Mouse (Mus musculus): ENCODE measurements around the gene Rexo5. TPM values are rescaled to one million over a fixed set of nuclear protein-coding genes. Genes with fewer than 3 reads are reported as not detected.

Rexo5 gene
- polyA plus RNA-seq, 1 experiment from 2014 or later = 10.8 TPM

DNA sequence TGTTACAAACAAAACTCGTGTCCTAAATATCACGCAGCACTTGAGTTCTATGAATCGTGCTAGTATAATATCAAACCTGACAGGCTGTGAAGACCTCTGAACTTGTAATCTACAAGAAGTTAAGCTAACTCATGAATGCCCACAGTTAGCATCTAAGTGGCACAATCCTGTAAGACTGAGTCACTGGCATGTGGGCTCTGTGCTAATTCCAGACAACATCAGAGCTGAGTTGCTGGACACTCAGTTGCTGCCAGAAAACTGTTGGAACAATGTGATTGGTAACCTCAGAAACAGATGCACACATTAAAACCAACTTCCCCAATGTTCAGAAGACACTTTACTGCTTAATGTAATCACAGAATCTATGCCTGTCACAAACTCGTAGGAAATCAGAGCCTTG lies 94.1 kb downstream of the Rexo5 start:
- Histone ChIP-seq H3K4me2 (no peak overlapping the region), H3K4me3 (replicated peaks) (no peak overlapping the region), H3K9me3 (replicated peaks) (no peaks in the 10 kb centered on the region), H3K27me3 (no peaks in the 10 kb centered on the region), H3K9ac (no peak overlapping the region), H3K4me1 (replicated peaks) (0 out of 2 replicates have a peak, but pooled peaks cover 4% of the 10 kb centered on the region), H3K36me3 (replicated peaks) (no peaks in the 10 kb centered on the region), H3K27ac (replicated peaks) (no peak overlapping the region)
- WGBS (ENCODE audit: insufficient replicate concordance) = 75% methylated on average over 4 of the region's 4 CpGs
- ATAC-seq (ENCODE audit: insufficient read depth) = no peak

DNA sequence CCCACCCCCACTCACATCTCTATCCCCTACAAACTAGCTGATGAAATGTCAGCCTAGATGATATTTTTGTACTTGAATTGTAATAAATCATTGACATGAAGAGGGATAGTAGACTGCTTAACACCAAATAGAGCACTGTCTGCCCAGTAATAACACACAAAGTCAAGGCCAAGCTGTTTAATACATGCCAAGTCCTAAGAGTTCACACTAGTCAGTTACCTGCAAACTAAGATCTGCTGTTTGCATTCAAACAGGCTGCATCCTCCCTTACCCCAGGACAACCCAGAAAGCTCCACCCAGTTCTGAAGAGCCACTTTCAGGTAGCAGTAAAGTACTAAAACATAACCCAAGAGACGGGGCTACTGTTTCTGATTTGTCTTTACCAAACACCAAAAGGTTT lies 98.4 kb downstream of the Rexo5 start:
- no peak overlapping the region for H3K27ac ChIP-seq (replicated peaks)
- H3K4me3 ChIP-seq (replicated peaks) = no peak overlapping the region
- ATAC-seq (ENCODE audit: insufficient read depth) = no peak

DNA sequence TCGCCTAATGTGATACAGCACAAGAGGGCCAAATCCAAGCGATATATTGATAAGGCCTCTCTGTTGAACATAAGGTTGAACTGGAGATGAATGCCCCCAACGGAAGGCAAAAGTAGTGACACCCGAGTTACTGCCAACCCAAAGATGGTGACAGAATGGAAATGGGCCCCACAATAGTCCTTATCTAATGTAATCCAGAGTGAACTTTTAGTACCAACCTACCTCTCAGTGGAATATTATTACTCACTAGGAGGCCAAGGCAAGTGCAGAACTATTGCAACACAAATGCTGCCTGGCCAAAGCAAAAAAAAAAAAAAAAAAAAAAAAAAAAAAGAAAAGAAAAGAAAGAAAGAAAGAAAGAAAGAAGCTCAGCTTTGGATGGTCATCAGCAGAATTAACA lies 98.9 kb downstream of the Rexo5 start:
- no peak overlapping the region for H3K9ac ChIP-seq
- H3K27ac ChIP-seq (replicated peaks) = no peak overlapping the region
- H3K4me3 ChIP-seq (replicated peaks) = no peak overlapping the region
- no peaks in the 10 kb centered on the region for H3K9me3 ChIP-seq (replicated peaks)
- WGBS (ENCODE audit: insufficient replicate concordance) = 38% methylated on average over 4 of the region's 4 CpGs
- H3K36me3 ChIP-seq (replicated peaks) = no peaks in the 10 kb centered on the region
- no peak overlapping the region for H3K4me2 ChIP-seq
- no peak for ATAC-seq (ENCODE audit: insufficient read depth)
- no peaks in the 10 kb centered on the region for H3K27me3 ChIP-seq
- H3K4me1 ChIP-seq (replicated peaks) = peaks cover 41% of the 10 kb centered on the region

More for the DNA sequence above, 98.4 kb downstream of the Rexo5 start:
- 76% methylated on average over 1 of the region's 1 CpGs for WGBS (ENCODE audit: insufficient replicate concordance)
- Histone ChIP-seq H3K27me3 (no peaks in the 10 kb centered on the region), H3K4me2 (no peak overlapping the region), H3K36me3 (replicated peaks) (no peaks in the 10 kb centered on the region), H3K9ac (no peak overlapping the region), H3K9me3 (replicated peaks) (no peaks in the 10 kb centered on the region), H3K4me1 (replicated peaks) (peaks cover 36% of the 10 kb centered on the region)

DNA sequence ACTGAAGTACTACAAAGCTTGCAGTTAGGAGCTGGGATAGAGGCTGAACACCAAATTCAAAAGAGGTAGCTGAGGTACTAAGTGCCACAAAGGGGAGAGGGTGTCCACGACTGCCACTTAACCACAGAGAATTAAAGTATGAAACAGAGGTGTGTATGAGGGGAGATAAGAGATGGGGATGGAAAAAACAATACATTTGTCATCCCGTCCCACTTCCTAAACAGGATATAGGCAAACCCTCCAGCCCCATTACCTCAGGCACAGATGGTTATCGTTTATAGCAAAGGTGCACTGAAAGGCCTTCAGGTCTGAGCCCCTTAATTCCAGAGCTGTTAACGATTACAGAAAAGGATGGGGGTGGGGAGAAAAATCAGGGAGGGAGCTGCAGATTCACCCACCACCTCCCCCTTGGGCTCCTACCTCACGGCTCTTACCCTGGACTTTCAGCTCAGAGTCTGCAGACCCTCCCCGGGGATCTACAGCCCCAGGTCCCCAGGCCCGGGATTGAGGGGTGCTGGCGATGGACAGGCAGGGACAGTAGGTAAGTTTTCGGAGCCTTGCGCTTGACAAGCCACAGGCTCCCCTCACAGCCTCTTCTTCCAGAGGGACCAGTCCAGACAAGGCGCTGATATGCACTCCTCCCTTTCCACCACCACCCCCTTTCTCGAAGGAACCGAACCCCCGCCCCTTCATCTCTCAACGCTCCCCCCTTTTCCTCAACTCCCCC lies 101.2 kb downstream of the Rexo5 start:
- Histone ChIP-seq H3K9me3 (replicated peaks) (no peaks in the 10 kb centered on the region), H3K9ac (peak overlapping the region; percentile 74), H3K27ac (replicated peaks) (no peak overlapping the region; the same call in 1 of the 2 replicates), H3K4me1 (replicated peaks) (peaks cover 42% of the 10 kb centered on the region), H3K27me3 (no peaks in the 10 kb centered on the region), H3K36me3 (replicated peaks) (no peaks in the 10 kb centered on the region), H3K4me2 (peak overlapping the region; percentile 92), H3K4me3 (replicated peaks) (peak overlapping the region; percentile 75)
- peak; percentile 20; the same call in 1 of the 2 replicates for ATAC-seq (ENCODE audit: insufficient read depth)
- under 1% methylated on average over 15 of the region's 15 CpGs for WGBS (ENCODE audit: insufficient replicate concordance)

DNA sequence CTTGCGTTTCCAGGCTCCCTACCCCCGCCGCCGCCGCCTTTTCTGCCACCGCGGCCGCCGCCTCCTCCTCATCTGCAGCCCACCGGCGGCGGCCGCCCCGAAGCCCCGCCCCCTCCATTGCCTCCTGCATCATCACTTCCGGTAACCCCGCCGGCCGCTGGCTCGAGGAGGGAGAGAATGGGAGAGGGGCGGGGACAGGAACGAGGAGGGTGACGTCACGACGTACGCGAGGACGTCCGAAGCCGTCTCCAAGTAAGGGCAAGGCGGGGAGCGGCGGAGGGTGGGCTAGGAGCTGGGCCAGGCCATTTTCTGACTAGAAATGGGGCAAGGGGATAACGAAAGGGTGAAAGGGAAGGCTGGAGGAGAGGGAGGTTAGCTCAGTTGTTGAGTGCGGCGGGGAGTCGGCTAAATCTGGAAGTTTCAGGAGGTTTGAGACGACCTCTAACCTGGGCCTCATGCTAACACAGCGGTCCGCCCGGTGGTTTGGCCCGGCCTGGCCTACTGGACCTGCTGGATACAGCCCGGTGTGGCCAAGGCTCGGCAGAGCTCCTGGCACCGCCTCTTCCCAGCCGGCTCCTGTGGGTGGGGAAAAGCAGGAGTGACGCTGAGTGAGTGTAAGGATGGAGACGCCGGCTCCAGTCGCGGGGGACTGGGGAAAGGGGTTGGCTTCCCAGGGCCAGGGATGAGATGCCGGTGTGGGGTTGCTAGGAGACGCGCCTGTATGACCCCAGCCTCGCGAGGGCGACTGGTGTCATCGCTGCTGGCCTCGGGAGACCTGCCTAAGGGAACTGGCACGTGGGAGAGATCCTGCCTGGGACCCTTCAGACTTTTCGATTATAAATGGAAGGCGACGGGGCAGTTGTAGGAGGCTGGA lies 102.1 kb downstream of the Rexo5 start, which contains the start of the genes Lyrm1 and Dcun1d3:
Gene Lyrm1, plus strand, starts transcription at position 223 of the 874 bp plus-strand sequence.
Gene Dcun1d3, minus strand, starts transcription at position 660 of the 874 bp plus-strand sequence.
- Histone ChIP-seq H3K4me1 (replicated peaks) (peaks cover 42% of the 10 kb centered on the region), H3K4me2 (peak within 1 kb of the TSS; percentile 92), H3K27ac (replicated peaks) (peak within 1 kb of the TSS; percentile 81), H3K27me3 (no peaks in the 10 kb centered on the region), H3K9ac (peak within 1 kb of the TSS; percentile 74), H3K9me3 (replicated peaks) (no peaks in the 10 kb centered on the region), H3K4me3 (replicated peaks) (peak within 1 kb of the TSS; percentile 75), H3K36me3 (replicated peaks) (no peaks in the 10 kb centered on the region)
- ATAC-seq (ENCODE audit: insufficient read depth) = peak; percentile 98
- under 1% methylated on average over 63 of the region's 63 CpGs for WGBS (ENCODE audit: insufficient replicate concordance)

DNA sequence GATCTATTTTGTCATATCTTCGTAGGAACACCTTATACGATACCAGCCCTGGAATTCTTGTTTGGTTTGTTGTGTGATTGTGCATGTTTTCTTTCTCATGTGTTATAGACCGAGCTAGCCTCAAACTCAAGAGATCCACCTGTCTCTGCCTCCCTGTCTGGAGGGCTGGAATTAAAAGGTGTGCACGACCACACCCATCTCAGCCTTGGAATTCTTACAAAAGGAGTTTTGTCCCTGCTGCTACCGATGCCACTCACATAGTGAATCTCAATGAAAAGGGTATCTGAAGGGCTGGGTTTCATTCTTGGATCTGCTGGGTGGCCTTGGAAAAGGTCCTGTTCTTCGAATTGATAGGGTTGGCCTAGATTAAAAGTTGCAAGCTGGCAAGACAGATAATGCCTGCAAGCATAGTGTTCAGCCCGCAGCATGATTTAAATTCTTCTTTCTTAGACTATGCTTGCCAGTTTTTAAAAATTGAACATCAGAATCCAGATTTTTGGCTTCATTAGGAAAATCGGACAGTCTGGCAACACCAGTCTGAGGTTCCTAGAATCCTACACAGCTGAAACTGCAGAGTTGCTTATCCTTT lies 103.8 kb downstream of the Rexo5 start:
- 56% methylated on average over 8 of the region's 8 CpGs for WGBS (ENCODE audit: insufficient replicate concordance)
- no peaks in the 10 kb centered on the region for H3K9me3 ChIP-seq (replicated peaks)
- H3K27me3 ChIP-seq = no peaks in the 10 kb centered on the region
- ATAC-seq (ENCODE audit: insufficient read depth) = no peak
- no peak overlapping the region for H3K4me2 ChIP-seq
- H3K27ac ChIP-seq (replicated peaks) = no peak overlapping the region
- H3K36me3 ChIP-seq (replicated peaks) = no peaks in the 10 kb centered on the region
- no peak overlapping the region for H3K4me3 ChIP-seq (replicated peaks)
- H3K9ac ChIP-seq = no peak overlapping the region
- H3K4me1 ChIP-seq (replicated peaks) = peaks cover 41% of the 10 kb centered on the region

DNA sequence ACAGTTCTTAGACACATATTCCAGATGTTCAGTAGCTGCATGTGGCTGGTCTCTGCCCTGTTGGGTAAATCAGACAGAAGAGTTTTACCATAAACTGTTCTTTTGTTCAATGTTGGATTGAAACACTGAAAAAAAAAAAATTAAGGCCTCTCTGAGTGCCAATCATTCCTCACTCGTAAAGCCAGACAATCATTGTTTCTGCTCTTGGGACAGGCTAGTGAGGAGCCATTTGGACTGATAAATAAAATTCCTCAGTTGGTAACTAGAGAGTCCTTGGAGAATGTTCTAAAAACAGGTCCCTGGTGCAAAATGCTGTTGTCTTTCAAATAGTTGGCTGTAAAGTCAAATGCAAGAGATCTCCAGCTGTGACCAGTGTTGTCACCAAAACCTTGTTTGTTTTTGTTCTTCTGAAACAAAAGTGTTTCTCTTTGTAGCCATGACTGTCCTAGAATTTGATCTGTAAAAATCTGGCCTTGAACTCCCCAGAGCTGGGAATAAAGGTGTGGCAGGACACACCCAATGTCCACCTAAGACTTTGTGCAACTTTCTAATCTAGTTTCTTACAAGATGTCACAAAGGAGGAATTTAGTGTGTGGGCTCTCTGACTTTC lies 104.5 kb downstream of the Rexo5 start:
- no peaks in the 10 kb centered on the region for H3K27me3 ChIP-seq
- peaks cover 35% of the 10 kb centered on the region for H3K4me1 ChIP-seq (replicated peaks)
- ATAC-seq (ENCODE audit: insufficient read depth) = no peak
- no peak overlapping the region for H3K9ac ChIP-seq
- H3K27ac ChIP-seq (replicated peaks) = no peak overlapping the region
- H3K4me2 ChIP-seq = no peak overlapping the region
- no peaks in the 10 kb centered on the region for H3K9me3 ChIP-seq (replicated peaks)
- H3K4me3 ChIP-seq (replicated peaks) = no peak overlapping the region
- no peaks in the 10 kb centered on the region for H3K36me3 ChIP-seq (replicated peaks)
- WGBS (ENCODE audit: insufficient replicate concordance) = 63% methylated on average over 1 of the region's 1 CpGs

Other genes with a start within 250 kb of the Rexo5 start
- not detected in 2 replicates for gene Acsm2, start 239.7 kb upstream of the Rexo5 start, polyA plus RNA-seq (2015; fragmentation: Nextera tagmentation; extraction: Ambion mirVana)
- 13.9 and 17.2 TPM in 2 replicates for gene Acsm1, start 187.0 kb upstream of the Rexo5 start, polyA plus RNA-seq (2015; fragmentation: Nextera tagmentation; extraction: Ambion mirVana)
- not detected in 2 replicates for gene Acsm4, start 104.0 kb upstream of the Rexo5 start, polyA plus RNA-seq (2015; fragmentation: Nextera tagmentation; extraction: Ambion mirVana)
- gene Thumpd1, start 73.2 kb upstream of the Rexo5 start, polyA plus RNA-seq (2015; fragmentation: Nextera tagmentation; extraction: Ambion mirVana) = 23.7 and 24.0 TPM in 2 replicates
- gene Acsm3, start 33.1 kb upstream of the Rexo5 start, polyA plus RNA-seq (2015; fragmentation: Nextera tagmentation; extraction: Ambion mirVana) = 3.2 and 5.4 TPM in 2 replicates
- 10.4 and 10.8 TPM in 2 replicates for gene Eri2, start 52 bp downstream of the Rexo5 start, polyA plus RNA-seq (2015; fragmentation: Nextera tagmentation; extraction: Ambion mirVana)
- gene Lyrm1, start 101.9 kb downstream of the Rexo5 start, polyA plus RNA-seq (2015; fragmentation: Nextera tagmentation; extraction: Ambion mirVana) = 2.4 and 3.0 TPM in 2 replicates
- 1.6 and 2.1 TPM in 2 replicates for gene Dcun1d3, start 102.3 kb downstream of the Rexo5 start, polyA plus RNA-seq (2015; fragmentation: Nextera tagmentation; extraction: Ambion mirVana)